Mouse (Mus musculus) midbrain, embryonic 15.5 days (tissue): ENCODE measurements around the gene Dqx1. TPM values are rescaled to one million over a fixed set of nuclear protein-coding genes. Genes with fewer than 3 reads are reported as not detected.

Source experiments
- ATAC-seq: fragments of 200-750 bp; cut with Nextera tagmentation; replicated peaks from 2 replicates; pipeline ENCODE4 v1.8.0; 2017; ENCODE audit warnings: moderate TSS enrichment
- H3K27ac ChIP-seq: fragments of 300-500 bp; sonication (generic); 2 replicates; pipeline ENCODE4 v1.5.1; 2015; ENCODE audit warnings: mild to moderate bottlenecking, inconsistent platforms
- H3K27me3 ChIP-seq: fragments of 300-500 bp; sonication (generic); replicated peaks from 2 replicates; pipeline ENCODE4 v1.6.1; 2015; ENCODE audit warnings: inconsistent platforms
- H3K36me3 ChIP-seq: fragments of 300-500 bp; sonication (generic); replicated peaks from 2 replicates; pipeline ENCODE4 v1.6.1; 2015; ENCODE audit warnings: inconsistent platforms
- H3K4me1 ChIP-seq: fragments of 300-500 bp; sonication (generic); 2 replicates; pipeline ENCODE4 v1.6.1; 2015; ENCODE audit warnings: inconsistent platforms
- H3K4me2 ChIP-seq: fragments of 300-500 bp; sonication (generic); 2 replicates; pipeline ENCODE4 v1.6.1; 2015; ENCODE audit warnings: inconsistent platforms, mild to moderate bottlenecking, moderate library complexity
- H3K4me3 ChIP-seq: fragments of 300-500 bp; sonication (generic); 2 replicates; pipeline ENCODE4 v1.5.1; 2015; ENCODE audit warnings: mild to moderate bottlenecking, inconsistent platforms
- H3K9ac ChIP-seq: fragments of 300-500 bp; sonication (generic); 2 replicates; pipeline ENCODE4 v1.6.1; 2015; ENCODE audit warnings: mild to moderate bottlenecking, inconsistent platforms
- H3K9me3 ChIP-seq: fragments of 300-500 bp; sonication (generic); 2 replicates; pipeline ENCODE4 v1.6.1; 2016; ENCODE audit warnings: inconsistent platforms
- WGBS: fragments of 180-500 bp; shearing (Covaris S2); methylation state at CpG from one replicate; pipeline ENCODE4 v1.1.7; 2015; ENCODE audit warnings: mixed read lengths; 5-methylcytosine and 5-hydroxymethylcytosine counted together
- polyA plus RNA-seq: library from polyadenylated mRNA; unstranded; fragments of >200 nt; fragmentation: Nextera tagmentation; extraction: Ambion mirVana; gene quantifications from 2 replicates; pipeline ENCODE4 v1.2.1, GENCODE M21; 2015

Gene Dqx1
- 0.51 and 0.75 TPM in 2 replicates for polyA plus RNA-seq

- Histone ChIP-seq H3K27ac (no peak within 1 kb of the TSS), H3K4me2 (no peak within 1 kb of the TSS), H3K9me3 (no peaks in the 10 kb centered on the region), H3K36me3 (peaks cover 4% of the 10 kb centered on the region; the same call in 1 of the 2 replicates), H3K4me1 (peaks cover 26% of the 10 kb centered on the region), H3K9ac (no peak within 1 kb of the TSS), H3K4me3 (no peak within 1 kb of the TSS), H3K27me3 (peaks cover 18% of the 10 kb centered on the region)
- 52% methylated on average over 3 of the region's 3 CpGs for WGBS
- ATAC-seq, result no peak
Measured at GRCm38 (mm10) chr6:83057790-83058189, at the start of gene Dqx1. Gene Dqx1 (plus strand): TSS chr6:83057844.

GRCm38 (mm10) chr6:83008659-83009058 lies 49.0 kb upstream of the Dqx1 start:
- Histone ChIP-seq H3K9me3 (no peaks in the 10 kb centered on the region), H3K36me3 (no peaks in the 10 kb centered on the region), H3K27me3 (no peaks in the 10 kb centered on the region), H3K9ac (no peak overlapping the region), H3K27ac (no peak overlapping the region), H3K4me1 (no peaks in the 10 kb centered on the region), H3K4me3 (no peak overlapping the region), H3K4me2 (no peak overlapping the region)
- ATAC-seq, result no peak
- 73% methylated on average over 3 of the region's 3 CpGs for WGBS

GRCm38 (mm10) chr6:83010010-83010409 lies 47.6 kb upstream of the Dqx1 start:
- no peak overlapping the region for H3K4me3 ChIP-seq
- no peaks in the 10 kb centered on the region for H3K4me1 ChIP-seq
- H3K27me3 ChIP-seq, result no peaks in the 10 kb centered on the region
- H3K36me3 ChIP-seq, result no peaks in the 10 kb centered on the region
- no peak for ATAC-seq
- no peak overlapping the region for H3K4me2 ChIP-seq
- 80% methylated on average over 7 of the region's 7 CpGs for WGBS
- H3K27ac ChIP-seq, result no peak overlapping the region
- H3K9ac ChIP-seq, result no peak overlapping the region
- H3K9me3 ChIP-seq, result no peaks in the 10 kb centered on the region

- no peaks in the 10 kb centered on the region for H3K27me3 ChIP-seq
- no peaks in the 10 kb centered on the region for H3K36me3 ChIP-seq
- H3K27ac ChIP-seq, result no peak overlapping the region
- H3K4me3 ChIP-seq, result no peak overlapping the region
- WGBS, result 85% methylated on average over 7 of the region's 7 CpGs
- H3K4me2 ChIP-seq, result no peak overlapping the region
- no peaks in the 10 kb centered on the region for H3K4me1 ChIP-seq
- H3K9me3 ChIP-seq, result no peaks in the 10 kb centered on the region
- no peak for ATAC-seq
- H3K9ac ChIP-seq, result no peak overlapping the region
Measured at GRCm38 (mm10) chr6:83011255-83011654, 46.4 kb upstream of the Dqx1 start.

GRCm38 (mm10) chr6:83011756-83012155 lies 45.9 kb upstream of the Dqx1 start:
- ATAC-seq, result no peak
- H3K9ac ChIP-seq, result no peak overlapping the region

GRCm38 (mm10) chr6:83013444-83013843 lies 44.2 kb upstream of the Dqx1 start:
- Histone ChIP-seq H3K9me3 (no peaks in the 10 kb centered on the region), H3K9ac (no peak overlapping the region), H3K4me2 (no peak overlapping the region), H3K4me1 (no peaks in the 10 kb centered on the region), H3K27me3 (no peaks in the 10 kb centered on the region), H3K4me3 (no peak overlapping the region), H3K36me3 (no peaks in the 10 kb centered on the region), H3K27ac (no peak overlapping the region)
- no peak for ATAC-seq
- WGBS, result 71% methylated on average over 5 of the region's 5 CpGs

More at GRCm38 (mm10) chr6:83011756-83012155, 45.9 kb upstream of the Dqx1 start:
- Histone ChIP-seq H3K27ac (no peak overlapping the region), H3K36me3 (no peaks in the 10 kb centered on the region), H3K9me3 (no peaks in the 10 kb centered on the region), H3K27me3 (no peaks in the 10 kb centered on the region), H3K4me2 (no peak overlapping the region), H3K4me3 (no peak overlapping the region), H3K4me1 (no peaks in the 10 kb centered on the region)
- WGBS, result 77% methylated on average over 6 of the region's 6 CpGs

GRCm38 (mm10) chr6:83014482-83015466 lies 42.9 kb upstream of the Dqx1 start:
- 77% methylated on average over 12 of the region's 12 CpGs for WGBS
- no peak overlapping the region for H3K9ac ChIP-seq

GRCm38 (mm10) chr6:83015749-83016148 lies 41.9 kb upstream of the Dqx1 start:
- H3K9me3 ChIP-seq, result no peaks in the 10 kb centered on the region
- H3K9ac ChIP-seq, result no peak overlapping the region
- H3K27me3 ChIP-seq, result no peaks in the 10 kb centered on the region
- 92% methylated on average over 2 of the region's 2 CpGs for WGBS
- no peak for ATAC-seq
- no peak overlapping the region for H3K4me3 ChIP-seq
- H3K4me1 ChIP-seq, result no peaks in the 10 kb centered on the region
- H3K4me2 ChIP-seq, result no peak overlapping the region
- no peak overlapping the region for H3K27ac ChIP-seq
- H3K36me3 ChIP-seq, result no peaks in the 10 kb centered on the region

More at GRCm38 (mm10) chr6:83014482-83015466, 42.9 kb upstream of the Dqx1 start:
- Histone ChIP-seq H3K4me3 (no peak overlapping the region), H3K36me3 (no peaks in the 10 kb centered on the region), H3K27me3 (no peaks in the 10 kb centered on the region), H3K4me2 (no peak overlapping the region), H3K27ac (no peak overlapping the region), H3K4me1 (no peaks in the 10 kb centered on the region), H3K9me3 (no peaks in the 10 kb centered on the region)
- ATAC-seq, result no peak

GRCm38 (mm10) chr6:83017190-83017589 lies 40.5 kb upstream of the Dqx1 start:
- H3K9ac ChIP-seq, result no peak overlapping the region
- H3K4me3 ChIP-seq, result no peak overlapping the region
- no peaks in the 10 kb centered on the region for H3K27me3 ChIP-seq
- ATAC-seq, result no peak
- no peaks in the 10 kb centered on the region for H3K4me1 ChIP-seq
- H3K9me3 ChIP-seq, result no peaks in the 10 kb centered on the region
- H3K27ac ChIP-seq, result no peak overlapping the region
- 76% methylated on average over 3 of the region's 3 CpGs for WGBS
- no peaks in the 10 kb centered on the region for H3K36me3 ChIP-seq
- H3K4me2 ChIP-seq, result no peak overlapping the region

- H3K27ac ChIP-seq, result no peak overlapping the region
- no peak overlapping the region for H3K9ac ChIP-seq
- H3K36me3 ChIP-seq, result no peaks in the 10 kb centered on the region
- no peak overlapping the region for H3K4me2 ChIP-seq
- no peaks in the 10 kb centered on the region for H3K27me3 ChIP-seq
- 67% methylated on average over 3 of the region's 3 CpGs for WGBS
- no peaks in the 10 kb centered on the region for H3K9me3 ChIP-seq
- no peaks in the 10 kb centered on the region for H3K4me1 ChIP-seq
- ATAC-seq, result no peak
- no peak overlapping the region for H3K4me3 ChIP-seq
Measured at GRCm38 (mm10) chr6:83019044-83019443, 38.6 kb upstream of the Dqx1 start.

- H3K9ac ChIP-seq, result no peak overlapping the region
- ATAC-seq, result no peak
- WGBS, result 89% methylated on average over 6 of the region's 6 CpGs
- H3K36me3 ChIP-seq, result no peaks in the 10 kb centered on the region
- H3K9me3 ChIP-seq, result no peaks in the 10 kb centered on the region
- no peaks in the 10 kb centered on the region for H3K4me1 ChIP-seq
- H3K4me3 ChIP-seq, result no peak overlapping the region
- no peak overlapping the region for H3K27ac ChIP-seq
- no peak overlapping the region for H3K4me2 ChIP-seq
- H3K27me3 ChIP-seq, result no peaks in the 10 kb centered on the region
Measured at GRCm38 (mm10) chr6:83020121-83020520, 37.5 kb upstream of the Dqx1 start.

- no peak for ATAC-seq
- Histone ChIP-seq H3K27ac (no peak overlapping the region), H3K36me3 (no peaks in the 10 kb centered on the region), H3K4me1 (no peaks in the 10 kb centered on the region), H3K4me3 (no peak overlapping the region), H3K4me2 (no peak overlapping the region), H3K9ac (no peak overlapping the region), H3K27me3 (no peaks in the 10 kb centered on the region), H3K9me3 (no peaks in the 10 kb centered on the region)
- WGBS, result 85% methylated on average over 4 of the region's 4 CpGs
Measured at GRCm38 (mm10) chr6:83020836-83021593, 36.6 kb upstream of the Dqx1 start.
